Mouse (Mus musculus) gastrocnemius, adult 8-10 months (tissue): ENCODE measurements at regions not wholly inside any gene's neighbourhood (a gene's known extent, or its start where the extent isn't known, plus 50 kb on each side); places are given as distances from the start of the nearest gene placed in this dataset.
A peak's percentile ranks its signal among the peaks of the same experiment; 100 is the strongest.

ENCODE experiments used
- DNase-seq, 2 experiments: peaks; one replicate each; pipeline ENCODE4 v3.0.0; 2022; ENCODE audit warnings: low spot score in 2 of 2

- DNase-seq, result no peak
These were observed 59.5 kb upstream of the Fam19a1 start for GRCm38 (mm10) chr6:96053476-96053875.

- DNase-seq, result no peak
These were observed 55.9 kb upstream of the Fam19a1 start for GRCm38 (mm10) chr6:96057011-96057410.

GRCm38 (mm10) chr6:96057575-96058159, 55.3 kb upstream of the Fam19a1 start:
- no peak for DNase-seq

GRCm38 (mm10) chr6:96061979-96062378, 51.0 kb upstream of the Fam19a1 start:
- peak; percentile 31 to 49 for DNase-seq
